ENCODE assay signal across 22 mouse cellular contexts in genomic region chr2:151564986-151565385, GRCm38 (mm10). TPM values are rescaled to one million over a fixed set of nuclear protein-coding genes. Genes with fewer than 3 reads are reported as not detected.
DNase-seq lines count a peak whose midpoint lies in the region; ATAC-seq and TF ChIP-seq lines count a peak whose summit lies in the region.
"Had no signal": no experiment of that assay in that cellular context is flagged by ENCODE, and none has a peak within 500 bp of the region (broad histone marks: within the 10 kb centered on the region; RNA-seq: fewer than 3 reads in every experiment).

No protein-coding gene starts in this region.

- H3K4me1 ChIP-seq in stomach, postnatal 0 days (replicated peaks; ENCODE audit: control insufficient read depth, insufficient read depth): no peaks in the 10 kb centered on the region
- no peaks in the 10 kb centered on the region for H3K4me1 ChIP-seq in intestine, postnatal 0 days (replicated peaks; ENCODE audit: control insufficient read depth, insufficient read depth, low read length)
- H3K4me1 ChIP-seq: hindbrain, embryonic 15.5 days; midbrain, embryonic 13.5 days; neural tube, embryonic 12.5 days had no signal

- ATAC-seq in stomach, postnatal 0 days (ENCODE audit: low FRiP score, low TSS enrichment): peak; percentile 55; the same call in 1 of the 2 replicates
- ATAC-seq in intestine, postnatal 0 days: no peak
- ATAC-seq: forebrain, embryonic 14.5 days; intestine, embryonic 15.5 days; midbrain, embryonic 13.5 days had no signal

- no peaks in the 10 kb centered on the region for H3K27me3 ChIP-seq in stomach, postnatal 0 days (ENCODE audit: control insufficient read depth, insufficient read depth, low read length)
- no peaks in the 10 kb centered on the region for H3K27me3 ChIP-seq in intestine, postnatal 0 days (replicated peaks; ENCODE audit: control insufficient read depth, insufficient read depth, low read length)
- H3K27me3 ChIP-seq: heart, embryonic 13.5 days; hindbrain, embryonic 15.5 days; intestine, embryonic 15.5 days; midbrain, embryonic 13.5 days; neural tube, embryonic 12.5 days had no signal

- TF ChIP-seq EP300 in stomach, postnatal 0 days (optimal IDR thresholded peaks at IDR 0.05): no peak

- 41% methylated on average over 3 of the region's 3 CpGs for WGBS in stomach, postnatal 0 days
- WGBS in intestine, postnatal 0 days: 51% methylated on average over 3 of the region's 3 CpGs

- no peaks in the 10 kb centered on the region for H3K9me3 ChIP-seq in stomach, postnatal 0 days (ENCODE audit: control insufficient read depth, low read length)
- no peaks in the 10 kb centered on the region for H3K9me3 ChIP-seq in intestine, postnatal 0 days (ENCODE audit: control insufficient read depth)
- H3K9me3 ChIP-seq: heart, embryonic 13.5 days; hindbrain, embryonic 15.5 days; intestine, embryonic 15.5 days; midbrain, embryonic 13.5 days; neural tube, embryonic 12.5 days had no signal

- intact Hi-C loops in gastrocnemius, adult 2 months (cut with DNase I): no loop called here

- no peak overlapping the region for H3K4me2 ChIP-seq in stomach, postnatal 0 days (replicated peaks; ENCODE audit: low read depth)
- no peak overlapping the region for H3K4me2 ChIP-seq in intestine, postnatal 0 days (replicated peaks; ENCODE audit: low read depth)
- H3K4me2 ChIP-seq: heart, embryonic 13.5 days; hindbrain, embryonic 15.5 days; intestine, embryonic 15.5 days; midbrain, embryonic 13.5 days; neural tube, embryonic 12.5 days had no signal

- TF ChIP-seq CTCF in gastrocnemius, adult 2 months (IDR thresholded peaks at IDR 0.05): no peak
- no peak for TF ChIP-seq CTCF in stomach, postnatal 0 days (IDR thresholded peaks at IDR 0.05; ENCODE audit: low read depth)
- TF ChIP-seq CTCF in intestine, postnatal 0 days (IDR thresholded peaks at IDR 0.05; ENCODE audit: low read depth): no peak

- no peak overlapping the region for H3K9ac ChIP-seq in stomach, postnatal 0 days (ENCODE audit: low read length)
- H3K9ac ChIP-seq in intestine, postnatal 0 days (ENCODE audit: low read depth, low read length): no peak overlapping the region
- H3K9ac ChIP-seq: heart, embryonic 13.5 days; hindbrain, embryonic 15.5 days; intestine, embryonic 15.5 days; midbrain, embryonic 13.5 days; neural tube, embryonic 12.5 days had no signal

- peak overlapping the region; percentile 20; the same call in 1 of the 2 replicates for H3K27ac ChIP-seq in gastrocnemius, adult 2 months
- H3K27ac ChIP-seq in stomach, postnatal 0 days (replicated peaks): no peak overlapping the region
- H3K27ac ChIP-seq in intestine, postnatal 0 days (ENCODE audit: low read depth, low read length): no peak overlapping the region
- H3K27ac ChIP-seq: heart, embryonic 13.5 days; hindbrain, embryonic 15.5 days; intestine, embryonic 15.5 days; midbrain, embryonic 13.5 days; neural tube, embryonic 12.5 days had no signal

- DNase-seq in adrenal gland, postnatal 10 days: peak; percentile 29
- DNase-seq in adrenal gland, postnatal 25 days: no peak
- DNase-seq in gastrocnemius, adult 2 months: peak; percentile 34
- DNase-seq in gastrocnemius, adult 8-10 months (ENCODE audit: low spot score in 2 of 2): no peak
- peak; percentile 43 for DNase-seq in lung, postnatal 36 days
- DNase-seq in lung, postnatal 14 days: no peak
- DNase-seq in stomach, postnatal 0 days (ENCODE audit: low spot score): no peak
- DNase-seq: cerebellum, postnatal 10 days; gastrocnemius, postnatal 10 days; heart, adult 18-20 months; heart, postnatal 4 days; kidney, postnatal 36 days; liver; right cerebral cortex, postnatal 4 days; thymus, postnatal 25 days had no signal

- H3K36me3 ChIP-seq in stomach, postnatal 0 days (ENCODE audit: control insufficient read depth, insufficient read depth, low read length): no peaks in the 10 kb centered on the region; the same call in 1 of the 2 replicates
- peaks cover 17% of the 10 kb centered on the region for H3K36me3 ChIP-seq in intestine, postnatal 0 days (ENCODE audit: control insufficient read depth, insufficient read depth)

- no peak overlapping the region for H3K4me3 ChIP-seq in gastrocnemius, adult 2 months
- H3K4me3 ChIP-seq in stomach, postnatal 0 days (ENCODE audit: low read depth, low read length): no peak overlapping the region
- no peak overlapping the region for H3K4me3 ChIP-seq in intestine, postnatal 0 days (ENCODE audit: low read depth, low read length)
- H3K4me3 ChIP-seq: heart, embryonic 13.5 days; hindbrain, embryonic 15.5 days; intestine, embryonic 15.5 days; midbrain, embryonic 13.5 days; neural tube, embryonic 12.5 days had no signal

RNA-seq across cellular contexts. Expression of gene Sdcbp2, which starts 7.4 kb away (rescaled TPM):
- total RNA-seq in adrenal gland, postnatal 10 days (2021): 1 to 10 TPM; 2.2 to 2.3 TPM
- total RNA-seq in adrenal gland, postnatal 25 days (2021): 1.1 and 1.3 TPM in 2 replicates
- under 1 TPM; 0.56 to 0.75 TPM for total RNA-seq in gastrocnemius, adult 2 months (2021)
- 1 to 10 TPM in 2 of 4 experiments, under 1 TPM in 2; 0.17 to 1.1 (median 0.82) TPM for total RNA-seq in gastrocnemius, adult 8-10 months (2022)
- 156 and 169 TPM in 2 replicates for polyA plus RNA-seq in stomach, postnatal 0 days (2015; fragmentation: Nextera tagmentation; extraction: Ambion mirVana)
- polyA plus RNA-seq in intestine, postnatal 0 days (2015; fragmentation: Nextera tagmentation; extraction: Ambion mirVana): 55.2 and 66.7 TPM in 2 replicates

RNA-seq across cellular contexts. Expression of gene Fkbp1a, which starts 22.7 kb away (rescaled TPM):
- total RNA-seq in adrenal gland, postnatal 10 days (2021): 100 to 1,000 TPM; 265 to 283 TPM
- total RNA-seq in adrenal gland, postnatal 25 days (2021): 233 and 267 TPM in 2 replicates
- 100 to 1,000 TPM; 159 to 181 TPM for total RNA-seq in gastrocnemius, adult 2 months (2021)
- 100 to 1,000 TPM; 185 to 209 (median 194) TPM for total RNA-seq in gastrocnemius, adult 8-10 months (2022)
- 325 and 360 TPM in 2 replicates for polyA plus RNA-seq in stomach, postnatal 0 days (2015; fragmentation: Nextera tagmentation; extraction: Ambion mirVana)
- polyA plus RNA-seq in intestine, postnatal 0 days (2015; fragmentation: Nextera tagmentation; extraction: Ambion mirVana): 370 and 377 TPM in 2 replicates

Comparison
In these comparisons a context has a peak if more than half of its experiments do, and no peak if none do; other contexts are left out.
1. DNase-seq: peak in adrenal gland, postnatal 10 days (single experiment), gastrocnemius, adult 2 months (single experiment) and lung, postnatal 36 days (single experiment); none in adrenal gland, postnatal 25 days (single experiment), gastrocnemius, adult 8-10 months (0 of 2), lung, postnatal 14 days (single experiment) and stomach, postnatal 0 days (single experiment).